Mouse (Mus musculus): ENCODE measurements around the gene Aimp2.

Aimp2 gene

DNA sequence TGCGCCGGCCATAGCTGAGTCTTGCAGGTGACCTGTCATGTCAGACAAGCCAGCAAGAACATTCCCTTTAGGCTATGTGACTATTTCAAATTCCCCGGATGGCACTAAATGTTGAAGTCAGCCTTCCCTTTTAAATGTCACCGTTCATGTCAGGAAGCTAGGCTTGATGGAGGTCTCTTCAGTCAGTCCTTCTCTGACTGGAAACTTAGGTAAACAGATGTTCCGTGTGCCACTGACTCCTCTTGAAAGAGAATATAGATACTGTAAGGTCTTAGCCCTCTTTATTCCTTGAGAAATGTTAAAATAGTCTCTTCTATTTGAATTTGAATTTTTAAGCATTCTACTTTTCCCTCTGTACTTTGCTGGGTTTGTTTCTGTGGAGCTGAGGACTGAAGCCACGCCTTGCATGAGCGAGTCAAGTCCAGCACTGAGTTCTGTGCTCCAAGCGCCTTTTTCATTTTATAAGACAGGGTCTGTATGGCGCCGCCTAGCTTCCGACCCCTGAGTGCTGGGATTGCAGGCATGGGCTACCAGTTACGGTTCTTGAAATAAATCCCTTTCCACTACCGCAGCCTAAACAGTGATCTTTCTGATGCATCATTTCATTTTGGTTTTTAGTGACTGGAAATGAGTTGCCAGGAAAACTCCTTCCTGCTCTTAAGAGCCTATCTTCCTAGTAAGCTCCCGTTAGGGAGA lies 11.9 kb downstream of the Aimp2 start, which contains the start of gene Ankrd61:
Gene Ankrd61, minus strand, starts transcription at position 51 of the 696 bp plus-strand sequence.
- DNase-seq: no peak

DNA sequence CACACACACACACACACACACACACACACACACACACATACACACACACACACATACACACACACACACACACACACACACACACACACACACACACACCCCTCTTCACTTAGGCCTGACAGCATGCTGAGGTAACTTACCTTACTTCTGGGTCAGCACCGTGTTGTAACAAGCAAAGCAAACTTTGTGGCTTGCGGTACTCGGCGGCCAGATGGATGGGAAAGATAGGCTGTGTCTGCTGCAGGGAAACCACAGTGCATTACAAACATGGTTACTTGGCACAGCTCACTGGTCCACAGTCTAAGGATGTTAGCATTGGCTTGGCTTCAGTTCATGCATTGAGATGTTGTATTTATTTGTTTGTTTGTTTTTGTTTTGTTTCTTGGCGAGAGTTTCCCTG lies 16.3 kb downstream of the Aimp2 start:
- no peak for DNase-seq

DNA sequence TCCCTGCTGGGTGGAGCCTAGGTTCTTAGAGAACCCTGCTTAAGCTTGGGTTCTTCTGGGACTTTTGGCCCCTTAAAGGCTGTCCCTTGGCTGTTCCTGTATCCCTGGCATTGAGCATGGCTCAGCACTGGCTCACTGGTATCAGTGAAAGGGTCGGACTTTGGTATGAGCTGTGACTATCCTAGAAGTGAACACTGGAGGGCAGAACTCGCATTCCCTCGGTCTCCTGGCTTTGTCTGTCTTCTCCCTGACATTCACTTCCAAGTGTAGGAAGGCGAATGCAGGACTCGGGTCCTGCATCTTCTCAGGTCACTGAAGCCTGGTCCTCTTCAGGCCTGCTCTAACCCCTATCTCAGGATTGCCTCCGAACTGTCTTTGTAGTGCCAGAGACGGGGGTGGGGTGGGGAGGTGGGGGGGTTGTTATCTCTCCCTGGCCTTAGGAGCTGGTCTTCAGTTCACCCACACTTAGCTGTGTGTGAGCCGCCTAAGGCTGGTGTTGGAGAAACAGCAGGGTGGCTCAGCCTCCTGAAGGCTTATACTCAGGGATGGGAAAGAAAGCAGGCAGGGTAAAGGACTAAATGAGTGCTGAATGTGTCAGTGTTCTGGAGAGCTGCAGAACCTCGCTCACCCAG lies 17.3 kb downstream of the Aimp2 start:
- DNase-seq: no peak

DNA sequence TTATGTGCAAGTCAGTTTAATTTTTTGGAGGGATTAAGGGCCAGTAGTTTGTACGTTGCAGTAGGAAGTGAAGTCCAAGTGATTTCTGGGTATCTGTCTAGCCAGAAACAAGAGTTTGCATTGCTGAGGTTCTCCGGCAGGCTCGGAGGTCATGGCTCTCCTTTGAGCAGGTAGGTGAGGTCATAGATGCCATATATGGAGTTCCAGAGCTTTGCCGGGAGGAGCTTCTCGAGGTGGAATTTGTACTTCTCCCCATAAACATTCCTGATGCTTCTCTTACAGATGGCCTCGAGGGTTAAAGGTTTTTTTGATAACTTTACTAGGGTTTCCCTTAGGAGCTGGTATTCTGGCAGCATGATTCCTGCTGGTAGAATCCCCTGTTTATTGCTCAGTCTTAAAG lies 18.9 kb downstream of the Aimp2 start:
- no peak for DNase-seq

DNA sequence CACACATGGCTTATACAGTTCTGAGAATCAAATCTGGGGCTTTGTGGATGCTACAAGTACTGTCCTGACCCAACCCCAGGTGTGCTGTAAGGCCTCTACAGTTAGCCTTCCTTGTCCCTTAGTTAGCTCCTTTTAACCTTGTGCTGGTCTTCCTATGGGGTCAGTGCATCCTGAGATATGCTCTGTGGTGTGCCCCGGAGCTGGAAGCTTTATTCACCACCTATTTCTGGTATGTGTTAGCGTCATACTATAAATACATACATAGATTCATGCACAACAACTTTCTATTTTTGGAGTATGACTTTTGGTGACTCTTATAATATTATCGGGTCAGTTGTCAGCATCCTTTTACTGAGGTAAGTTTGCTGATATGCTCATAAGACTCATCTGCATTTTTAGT lies 24.4 kb downstream of the Aimp2 start:
- DNase-seq: no peak

DNA sequence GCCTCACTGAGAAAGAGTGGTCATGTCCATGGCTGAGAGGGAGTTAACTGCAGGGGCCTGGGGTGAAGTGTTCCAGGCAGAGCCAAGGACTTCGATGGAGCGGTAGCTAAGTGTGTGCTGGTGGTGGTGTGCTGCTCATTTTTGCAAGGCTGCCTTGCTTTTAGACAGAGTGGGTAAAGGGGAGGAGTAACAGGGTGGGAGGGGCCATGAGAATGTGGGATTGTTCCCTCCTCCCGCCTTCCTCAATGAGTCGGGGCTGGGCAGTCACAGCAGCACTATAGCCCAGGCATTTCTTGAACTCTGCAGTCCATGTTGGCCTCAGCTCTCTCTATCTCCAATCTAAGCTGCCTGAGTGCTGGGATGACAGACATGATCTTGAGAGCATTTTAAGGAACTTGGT lies 35.1 kb downstream of the Aimp2 start:
- no peak for DNase-seq

DNA sequence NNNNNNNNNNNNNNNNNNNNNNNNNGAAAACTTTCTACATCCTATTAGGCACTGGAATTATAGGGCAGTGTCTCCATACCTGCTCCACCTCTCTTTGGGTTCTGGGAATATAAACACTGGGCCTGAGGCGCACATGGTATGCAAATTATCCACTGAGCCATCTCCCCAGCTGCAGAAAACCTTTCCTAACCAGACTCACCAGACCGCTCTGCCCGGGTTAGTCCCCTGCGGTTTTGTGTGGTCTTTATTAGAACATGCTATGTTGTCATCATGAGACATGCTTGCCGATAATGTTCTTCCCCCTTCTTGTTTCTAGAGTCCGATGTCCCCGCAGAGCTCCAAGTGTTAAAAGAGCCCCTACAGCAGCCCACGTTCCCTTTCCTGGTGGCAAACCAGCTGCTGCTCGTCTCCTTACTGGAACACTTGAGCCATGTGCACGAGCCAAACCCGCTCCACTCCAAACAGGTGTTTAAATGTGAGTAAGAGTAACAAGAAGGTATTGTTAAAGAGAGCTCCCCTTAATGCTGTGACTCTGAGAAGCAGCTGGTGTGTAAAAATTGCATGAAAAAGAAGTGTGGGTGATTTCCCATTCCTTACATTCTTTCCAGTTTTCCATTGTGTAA lies 38.0 kb downstream of the Aimp2 start:
- DNase-seq: no peak

Measured in right cerebral cortex, postnatal 14 days (tissue).